Mouse (Mus musculus) layer of hippocampus, adult 9-10 months (tissue): ENCODE measurements around the gene Lcn9.

ENCODE experiments used
- DNase-seq: peaks from one replicate; pipeline ENCODE4 v3.0.0; 2022; ENCODE audit warnings: low spot score

The Lcn9 gene

GRCm38 (mm10) chr2:25850330-25850729 is 27.4 kb downstream of the Lcn9 start:
- no peak for DNase-seq

GRCm38 (mm10) chr2:25852626-25853025 is 29.7 kb downstream of the Lcn9 start:
- DNase-seq: peak; percentile 58

- no peak for DNase-seq
These were observed 31.0 kb downstream of the Lcn9 start for GRCm38 (mm10) chr2:25853998-25854397.

- DNase-seq: no peak
These were observed 36.9 kb downstream of the Lcn9 start for GRCm38 (mm10) chr2:25859891-25860290.

- no peak for DNase-seq
These were observed 39.1 kb downstream of the Lcn9 start for GRCm38 (mm10) chr2:25862038-25862437.

- no peak for DNase-seq
These were observed 39.8 kb downstream of the Lcn9 start for GRCm38 (mm10) chr2:25862696-25863270.

- DNase-seq: no peak
These were observed 40.6 kb downstream of the Lcn9 start, which contains the start of gene Kcnt1 for GRCm38 (mm10) chr2:25863337-25864131. TSS of gene Kcnt1 (plus strand) at chr2:25863734.

- DNase-seq: no peak
These were observed 41.3 kb downstream of the Lcn9 start for GRCm38 (mm10) chr2:25864230-25864629.

GRCm38 (mm10) chr2:25865412-25865811 is 42.5 kb downstream of the Lcn9 start:
- DNase-seq: no peak

- DNase-seq: no peak
These were observed 43.7 kb downstream of the Lcn9 start for GRCm38 (mm10) chr2:25866656-25867055.
